Mouse (Mus musculus) stomach, embryonic 14.5 days (tissue): Measurements from ENCODE around the gene Btbd6. TPM values are rescaled to one million over a fixed set of nuclear protein-coding genes. Genes with fewer than 3 reads are reported as not detected.

Experiments used
- polyA plus RNA-seq: library from polyadenylated mRNA; unstranded; fragments of >200 nt; fragmentation: Nextera tagmentation; extraction: Ambion mirVana; gene quantifications from 2 replicates; pipeline ENCODE4 v1.2.1, GENCODE M21; 2014

Btbd6 gene
- polyA plus RNA-seq, 1 experiment from 2014 or later = 27.0 TPM

Other genes starting within 250 kb of the Btbd6 start
- gene Pld4, start 215.8 kb upstream of the Btbd6 start, polyA plus RNA-seq = 12.9 and 13.3 TPM in 2 replicates
- gene Ahnak2, start 173.8 kb upstream of the Btbd6 start, polyA plus RNA-seq = 4.6 and 5.0 TPM in 2 replicates
- gene Clba1, start 167.5 kb upstream of the Btbd6 start, polyA plus RNA-seq = 6.1 and 8.2 TPM in 2 replicates
- gene Cdca4, start 147.1 kb upstream of the Btbd6 start, polyA plus RNA-seq = 123 and 130 TPM in 2 replicates
- gene Gpr132, start 108.3 kb upstream of the Btbd6 start, polyA plus RNA-seq = 0.26 and 0.52 TPM in 2 replicates
- 8.4 and 8.5 TPM in 2 replicates for gene Jag2, start 46.7 kb upstream of the Btbd6 start, polyA plus RNA-seq
- gene Nudt14, start 34.4 kb upstream of the Btbd6 start, polyA plus RNA-seq = 105 and 125 TPM in 2 replicates
- 70.3 and 71.5 TPM in 2 replicates for gene Brf1, start 24.2 kb downstream of the Btbd6 start, polyA plus RNA-seq
- 16.5 and 17.1 TPM in 2 replicates for gene Pacs2, start 38.0 kb downstream of the Btbd6 start, polyA plus RNA-seq
- gene Tex22, start 98.0 kb downstream of the Btbd6 start, polyA plus RNA-seq = not detected in 2 replicates
- gene Mta1, start 121.8 kb downstream of the Btbd6 start, polyA plus RNA-seq = 18.7 and 21.8 TPM in 2 replicates
- 118 and 124 TPM in 2 replicates for gene Crip2, start 163.8 kb downstream of the Btbd6 start, polyA plus RNA-seq
- gene Crip1, start 169.8 kb downstream of the Btbd6 start, polyA plus RNA-seq = 233 and 261 TPM in 2 replicates
- gene Tedc1, start 179.9 kb downstream of the Btbd6 start, polyA plus RNA-seq = 29.2 and 34.7 TPM in 2 replicates
- 6.3 and 7.2 TPM in 2 replicates for gene Tmem121, start 209.4 kb downstream of the Btbd6 start, polyA plus RNA-seq